Mouse (Mus musculus) thymus, adult 2 months (tissue): ENCODE measurements at regions not wholly inside any gene's neighbourhood (a gene's known extent, or its start where the extent isn't known, plus 50 kb on each side); places are given as distances from the start of the nearest gene placed in this dataset.

Experiments used
- CTCF ChIP-seq: fragments of 200-500 bp; IDR thresholded peaks from 2 replicates; pipeline ENCODE4 v1.5.1; 2012; ENCODE audit warnings: mild to moderate bottlenecking, control low read depth, low read length, moderate library complexity, borderline replicate concordance; ENCODE audit not compliant: control insufficient read depth, poor library complexity, insufficient read depth; ENCODE audit errors: extremely low read depth
- POLR2A ChIP-seq: fragments of 200-500 bp; IDR thresholded peaks from 2 replicates; pipeline ENCODE4 v1.6.1; 2012; ENCODE audit warnings: mild to moderate bottlenecking, low read length, control low read depth, moderate library complexity; ENCODE audit not compliant: control insufficient read depth, poor library complexity, insufficient read depth; ENCODE audit errors: extremely low read depth

- no peak for TF ChIP-seq POLR2A
- TF ChIP-seq CTCF: no peak
Measured at GRCm38 (mm10) chr6:82860485-82860884, 79.1 kb downstream of the Sema4f start.
